Mouse (Mus musculus) liver, adult 2 months (tissue): ENCODE results near the gene Zfp740. TPM values are rescaled to one million over a fixed set of nuclear protein-coding genes. Genes with fewer than 3 reads are reported as not detected.

Source experiments
- DNase-seq: peaks from one replicate; pipeline ENCODE4 v3.0.0-alpha.2; 2011; ENCODE audit warnings: low read depth, low spot score; ENCODE audit errors: extremely low read depth
- H3K27ac ChIP-seq: fragments of 200-500 bp; replicated peaks from 2 replicates; pipeline ENCODE4 v1.5.1; 2012; ENCODE audit warnings: low read depth, mild to moderate bottlenecking, control low read depth, inconsistent platforms, low read length; ENCODE audit not compliant: insufficient read depth
- H3K27me3 ChIP-seq: fragments of 200-500 bp; 2 replicates; pipeline ENCODE4 v1.6.1; 2012; ENCODE audit warnings: mild to moderate bottlenecking, moderate library complexity, low read length, inconsistent platforms; ENCODE audit not compliant: control insufficient read depth, insufficient read depth
- H3K36me3 ChIP-seq: fragments of 200-500 bp; 2 replicates; pipeline ENCODE4 v1.6.1; 2012; ENCODE audit warnings: low read length, inconsistent platforms; ENCODE audit not compliant: control insufficient read depth, insufficient read depth
- H3K4me1 ChIP-seq: fragments of 200-500 bp; 2 replicates; pipeline ENCODE4 v1.6.1; 2011; ENCODE audit warnings: low read length; ENCODE audit not compliant: control insufficient read depth, insufficient read depth
- H3K4me3 ChIP-seq: fragments of 200-500 bp; 2 replicates; pipeline ENCODE4 v1.5.1; 2011; ENCODE audit warnings: low read depth, mild to moderate bottlenecking, control low read depth, low read length, moderate library complexity; ENCODE audit not compliant: insufficient read depth
- H3K79me2 ChIP-seq: fragments of 200-500 bp; 2 replicates; pipeline ENCODE4 v1.6.1; 2012; ENCODE audit warnings: inconsistent platforms, mild to moderate bottlenecking, low read length, moderate library complexity; ENCODE audit not compliant: control insufficient read depth, insufficient read depth
- H3K9ac ChIP-seq: fragments of 200-500 bp; 2 replicates; pipeline ENCODE4 v1.6.1; 2012; ENCODE audit warnings: low read depth, mild to moderate bottlenecking, control low read depth, inconsistent platforms, low read length
- CTCF ChIP-seq: fragments of 200-500 bp; IDR thresholded peaks from 2 replicates; pipeline ENCODE4 v1.5.1; 2011; ENCODE audit warnings: low read depth, low read length, control low read depth
- POLR2A ChIP-seq: fragments of 200-500 bp; IDR thresholded peaks from 2 replicates; pipeline ENCODE4 v1.6.1; 2011; ENCODE audit warnings: low read length, control low read depth; ENCODE audit not compliant: insufficient read depth; ENCODE audit errors: extremely low read depth
- WGBS: fragments of 180-500 bp; shearing (Covaris S2); methylation state at CpG from one replicate; pipeline ENCODE4 v1.1.7; 2018; 5-methylcytosine and 5-hydroxymethylcytosine counted together
- polyA plus RNA-seq: library from polyadenylated mRNA; depleted of rRNA; stranded (reverse); fragments of >200 nt; gene quantifications from 2 replicates; pipeline ENCODE4 v1.2.3, GENCODE M21; 2012
- total RNA-seq: library from RNA; depleted of rRNA; stranded (reverse); fragments of >200 nt; gene quantifications from 2 replicates; pipeline ENCODE4 v1.2.3, GENCODE M21; 2014

Zfp740 gene
- total and polyA plus RNA-seq, 2 experiments: 9.4 to 15.6 TPM

- H3K27me3 ChIP-seq: no peaks in the 10 kb centered on the region
- H3K36me3 ChIP-seq: peaks cover 12% of the 10 kb centered on the region; the same call in 1 of the 2 replicates
- peak; percentile 59 for DNase-seq
- H3K27ac ChIP-seq: peak overlapping the region; percentile 48; the same call in 1 of the 2 replicates
- no peaks in the 10 kb centered on the region for H3K79me2 ChIP-seq
- H3K4me1 ChIP-seq: peaks cover 32% of the 10 kb centered on the region
- TF ChIP-seq CTCF: no peak
- no peak for TF ChIP-seq POLR2A
- no peak overlapping the region for H3K9ac ChIP-seq
- WGBS: 39% methylated on average over 7 of the region's 7 CpGs
- no peak overlapping the region for H3K4me3 ChIP-seq
Measured at GRCm38 (mm10) chr15:102176571-102177316, 26.3 kb upstream of the Zfp740 start.

GRCm38 (mm10) chr15:102177417-102177816 is 25.6 kb upstream of the Zfp740 start:
- H3K27ac ChIP-seq: peak overlapping the region; percentile 48; the same call in 1 of the 2 replicates
- H3K9ac ChIP-seq: no peak overlapping the region
- peaks cover 12% of the 10 kb centered on the region; the same call in 1 of the 2 replicates for H3K36me3 ChIP-seq
- no peaks in the 10 kb centered on the region for H3K27me3 ChIP-seq
- DNase-seq: no peak
- H3K79me2 ChIP-seq: no peaks in the 10 kb centered on the region
- H3K4me3 ChIP-seq: no peak overlapping the region
- WGBS: 35% methylated on average over 8 of the region's 8 CpGs
- peaks cover 32% of the 10 kb centered on the region for H3K4me1 ChIP-seq
- TF ChIP-seq CTCF (no peak), POLR2A (no peak)

- Histone ChIP-seq H3K27ac (no peak overlapping the region), H3K79me2 (no peaks in the 10 kb centered on the region), H3K36me3 (peaks cover 14% of the 10 kb centered on the region; the same call in 1 of the 2 replicates), H3K4me3 (no peak overlapping the region), H3K27me3 (no peaks in the 10 kb centered on the region), H3K4me1 (peaks cover 37% of the 10 kb centered on the region), H3K9ac (no peak overlapping the region)
- peak; percentile 72 for DNase-seq
- no peak for TF ChIP-seq POLR2A
- peak; percentile 67 for TF ChIP-seq CTCF
- WGBS: 11% methylated on average over 6 of the region's 6 CpGs
Measured at GRCm38 (mm10) chr15:102178279-102178678, 24.8 kb upstream of the Zfp740 start.

GRCm38 (mm10) chr15:102179106-102179505 is 23.9 kb upstream of the Zfp740 start:
- H3K79me2 ChIP-seq: no peaks in the 10 kb centered on the region
- DNase-seq: no peak
- H3K36me3 ChIP-seq: peaks cover 14% of the 10 kb centered on the region; the same call in 1 of the 2 replicates
- no peak overlapping the region for H3K27ac ChIP-seq
- no peak overlapping the region for H3K4me3 ChIP-seq
- no peak for TF ChIP-seq POLR2A
- TF ChIP-seq CTCF: no peak
- 89% methylated on average over 9 of the region's 9 CpGs for WGBS
- no peaks in the 10 kb centered on the region for H3K27me3 ChIP-seq
- H3K9ac ChIP-seq: no peak overlapping the region
- H3K4me1 ChIP-seq: peaks cover 44% of the 10 kb centered on the region

GRCm38 (mm10) chr15:102179924-102180323 is 23.1 kb upstream of the Zfp740 start:
- Histone ChIP-seq H3K27me3 (no peaks in the 10 kb centered on the region), H3K4me1 (peaks cover 48% of the 10 kb centered on the region), H3K9ac (no peak overlapping the region), H3K4me3 (no peak overlapping the region), H3K79me2 (no peaks in the 10 kb centered on the region), H3K36me3 (peaks cover 18% of the 10 kb centered on the region; the same call in 1 of the 2 replicates), H3K27ac (no peak overlapping the region)
- 59% methylated on average over 14 of the region's 14 CpGs for WGBS
- TF ChIP-seq POLR2A (no peak), CTCF (no peak)
- peak; percentile 54 for DNase-seq

GRCm38 (mm10) chr15:102183076-102183475 is 20.0 kb upstream of the Zfp740 start:
- Histone ChIP-seq H3K79me2 (peaks cover 17% of the 10 kb centered on the region; the same call in 1 of the 2 replicates), H3K4me3 (no peak overlapping the region), H3K27me3 (no peaks in the 10 kb centered on the region), H3K27ac (no peak overlapping the region), H3K9ac (no peak overlapping the region), H3K36me3 (peaks cover 12% of the 10 kb centered on the region; the same call in 1 of the 2 replicates), H3K4me1 (peaks cover 45% of the 10 kb centered on the region)
- peak; percentile 88 for DNase-seq
- 30% methylated on average over 3 of the region's 3 CpGs for WGBS
- TF ChIP-seq CTCF (no peak), POLR2A (no peak)
